Mouse (Mus musculus) forebrain, embryonic 16.5 days (tissue): ENCODE measurements around the gene Mllt1. TPM values are rescaled to one million over a fixed set of nuclear protein-coding genes. Genes with fewer than 3 reads are reported as not detected.

ENCODE experiments used
- polyA plus RNA-seq: library from polyadenylated mRNA; unstranded; fragments of >200 nt; fragmentation: Nextera tagmentation; extraction: Ambion mirVana; gene quantifications from 2 replicates; pipeline ENCODE4 v1.2.1, GENCODE M21; 2015

Mllt1 gene
- polyA plus RNA-seq, 1 experiment from 2014 or later, result 86.1 TPM

Other genes with a start within 250 kb of the Mllt1 start
- gene Ndufa11, start 217.6 kb downstream of the Mllt1 start, polyA plus RNA-seq, result 377 and 426 TPM in 2 replicates
- 20.6 and 21.8 TPM in 2 replicates for gene Vmac, start 217.4 kb downstream of the Mllt1 start, polyA plus RNA-seq
- gene Nrtn, start 177.9 kb downstream of the Mllt1 start, polyA plus RNA-seq, result 0.73 and 0.84 TPM in 2 replicates
- 73.5 and 90.4 TPM in 2 replicates for gene Dus3l, start 170.7 kb downstream of the Mllt1 start, polyA plus RNA-seq
- gene Prr22, start 165.2 kb downstream of the Mllt1 start, polyA plus RNA-seq, result 0.96 and 1.0 TPM in 2 replicates
- gene Rfx2, start 104.4 kb downstream of the Mllt1 start, polyA plus RNA-seq, result 3.7 and 4.2 TPM in 2 replicates
- gene Acsbg2, start 61.0 kb downstream of the Mllt1 start, polyA plus RNA-seq, result not detected in 2 replicates
- gene 1700061G19Rik, start 59.9 kb downstream of the Mllt1 start, polyA plus RNA-seq, result 0.50 and 0.65 TPM in 2 replicates
- not detected in 2 replicates for gene Acer1, start 46.7 kb upstream of the Mllt1 start, polyA plus RNA-seq
- 153 and 178 TPM in 2 replicates for gene Clpp, start 54.9 kb upstream of the Mllt1 start, polyA plus RNA-seq
- 40.1 and 45.8 TPM in 2 replicates for gene Alkbh7, start 61.9 kb upstream of the Mllt1 start, polyA plus RNA-seq
- gene Pspn, start 64.6 kb upstream of the Mllt1 start, polyA plus RNA-seq, result 0.60 and 1.0 TPM in 2 replicates
- gene Gtf2f1, start 75.9 kb upstream of the Mllt1 start, polyA plus RNA-seq, result 84.3 and 90.1 TPM in 2 replicates
- gene Gm17949, start 76.1 kb upstream of the Mllt1 start, polyA plus RNA-seq, result 0.47 and 0.83 TPM in 2 replicates
- gene Khsrp, start 96.1 kb upstream of the Mllt1 start, polyA plus RNA-seq, result 29.6 and 30.8 TPM in 2 replicates
- not detected in 2 replicates for gene Slc25a41, start 106.2 kb upstream of the Mllt1 start, polyA plus RNA-seq
- 1.5 and 2.1 TPM in 2 replicates for gene Crb3, start 123.7 kb upstream of the Mllt1 start, polyA plus RNA-seq
- 27.8 and 33.4 TPM in 2 replicates for gene Slc25a23, start 124.4 kb upstream of the Mllt1 start, polyA plus RNA-seq
- 2.4 and 4.2 TPM in 2 replicates for gene Dennd1c, start 143.1 kb upstream of the Mllt1 start, polyA plus RNA-seq
- 285 and 318 TPM in 2 replicates for gene Tubb4a, start 152.4 kb upstream of the Mllt1 start, polyA plus RNA-seq
- 9.8 and 10.1 TPM in 2 replicates for gene Tnfsf9, start 169.9 kb upstream of the Mllt1 start, polyA plus RNA-seq
- 0.30 TPM in 1 of 2 replicates, not detected in the other for gene Cd70, start 214.4 kb upstream of the Mllt1 start, polyA plus RNA-seq